Mouse (Mus musculus): ENCODE measurements around the gene Hexb. TPM values are rescaled to one million over a fixed set of nuclear protein-coding genes. Genes with fewer than 3 reads are reported as not detected.
A peak's percentile ranks its signal among the peaks of the same experiment; 100 is the strongest.

Hexb gene
- total and polyA plus RNA-seq, 3 experiments: 7.6 to 141 (median 33.0) TPM

DNA sequence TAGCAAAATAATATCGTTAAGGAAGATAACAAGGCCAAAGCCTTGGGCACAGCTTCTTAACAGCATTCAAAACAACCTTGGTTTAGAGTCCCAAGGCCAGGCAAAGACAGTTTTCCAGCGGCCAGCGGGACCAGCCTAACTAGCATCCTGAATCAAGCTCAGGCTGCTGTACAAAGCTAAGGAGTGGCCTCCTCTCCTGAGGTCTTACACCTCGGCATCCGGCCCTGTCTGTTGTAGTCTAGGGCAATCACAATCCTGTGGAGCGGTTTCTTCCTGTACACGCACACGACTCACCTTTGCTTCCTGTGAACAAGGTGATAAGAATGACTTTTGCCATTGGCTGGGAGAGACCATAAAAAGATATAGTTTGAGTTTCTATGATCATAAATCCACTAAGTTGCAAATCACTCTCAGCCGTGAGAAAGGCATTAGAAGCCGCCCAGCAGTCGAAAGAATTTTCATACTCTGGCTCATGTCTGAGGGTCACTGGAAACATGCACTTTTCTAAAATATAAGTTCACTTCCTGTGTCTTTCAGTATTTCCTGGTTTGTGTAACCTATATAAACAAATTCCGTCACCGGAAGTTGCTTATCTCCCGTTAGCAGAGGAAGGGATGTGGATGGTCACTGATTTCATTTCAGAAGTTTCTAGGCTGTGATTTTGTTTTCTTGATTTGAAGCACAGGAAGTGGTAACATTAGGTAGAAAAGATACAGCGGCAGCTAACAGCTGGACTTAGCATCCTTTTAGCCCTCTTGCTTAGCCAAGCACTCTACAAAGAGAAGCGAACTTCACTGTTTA lies 40.2 kb upstream of the Hexb start:
- no peaks in the 10 kb centered on the region for H3K4me1 ChIP-seq (ENCODE audit: insufficient read depth, low read depth, low read length)
- no peaks in the 10 kb centered on the region for H3K36me3 ChIP-seq (replicated peaks)
- ATAC-seq (ENCODE audit: extremely low read depth, insufficient number of reproducible peaks, low FRiP score, poor library complexity, severe bottlenecking) (no peak), DNase-seq (ENCODE audit: low spot score) (no peak)
- H3K27me3 ChIP-seq (ENCODE audit: insufficient read depth, low read length): peaks cover 36% of the 10 kb centered on the region
- H3K4me3 ChIP-seq (ENCODE audit: low read depth, low read length): no peak overlapping the region
- H3K9me3 ChIP-seq (replicated peaks): peaks cover 8% of the 10 kb centered on the region; the same call in 1 of the 2 replicates
- TF ChIP-seq POLR2AphosphoS5 (IDR thresholded peaks at IDR 0.05; ENCODE audit: insufficient replicate concordance, low read depth, low read length) (no peak), CTCF (IDR thresholded peaks at IDR 0.05; ENCODE audit: low read depth, low read length) (no peak)

DNA sequence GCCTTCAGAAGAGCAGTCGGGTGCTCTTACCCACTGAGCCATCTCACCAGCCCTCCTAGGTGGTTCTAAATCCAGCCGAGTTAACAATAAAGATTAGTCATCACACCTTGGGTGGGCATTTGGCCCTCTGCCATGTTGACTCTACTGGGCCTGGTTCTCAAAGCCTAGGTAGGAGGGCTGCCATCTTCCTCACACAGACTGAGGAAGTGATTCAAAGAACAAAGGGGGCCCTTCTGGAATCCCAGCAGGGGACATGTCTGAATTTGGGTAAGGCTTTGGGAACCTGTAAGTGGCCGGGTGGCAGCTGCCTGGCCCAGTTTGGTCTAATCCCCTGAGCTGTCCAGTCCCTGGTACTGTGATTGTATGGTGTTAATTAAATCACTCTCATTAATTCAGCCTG lies 39.5 kb upstream of the Hexb start:
- no peak for DNase-seq (ENCODE audit: low spot score)
- peaks cover 8% of the 10 kb centered on the region; the same call in 1 of the 2 replicates for H3K9me3 ChIP-seq (replicated peaks)
- H3K4me3 ChIP-seq (ENCODE audit: low read depth, low read length): no peak overlapping the region
- H3K27me3 ChIP-seq (ENCODE audit: insufficient read depth, low read length): peaks cover 32% of the 10 kb centered on the region
- TF ChIP-seq GATA1 (IDR thresholded peaks at IDR 0.05; ENCODE audit: borderline replicate concordance, low read length) (no peak), GATA2 (IDR thresholded peaks at IDR 0.05; ENCODE audit: borderline replicate concordance, low read depth, low read length) (no peak), TAL1 (conservative IDR thresholded peaks at IDR 0.05; ENCODE audit: low read depth, low read length) (no peak), CTCF (IDR thresholded peaks at IDR 0.05; ENCODE audit: low read depth, low read length) (no peak), POLR2AphosphoS5 (IDR thresholded peaks at IDR 0.05; ENCODE audit: insufficient replicate concordance, low read depth, low read length) (no peak)
- no peaks in the 10 kb centered on the region for H3K36me3 ChIP-seq (replicated peaks)
- ATAC-seq (ENCODE audit: extremely low read depth, insufficient number of reproducible peaks, low FRiP score, poor library complexity, severe bottlenecking): no peak
- H3K4me1 ChIP-seq (ENCODE audit: insufficient read depth, low read depth, low read length): no peaks in the 10 kb centered on the region

DNA sequence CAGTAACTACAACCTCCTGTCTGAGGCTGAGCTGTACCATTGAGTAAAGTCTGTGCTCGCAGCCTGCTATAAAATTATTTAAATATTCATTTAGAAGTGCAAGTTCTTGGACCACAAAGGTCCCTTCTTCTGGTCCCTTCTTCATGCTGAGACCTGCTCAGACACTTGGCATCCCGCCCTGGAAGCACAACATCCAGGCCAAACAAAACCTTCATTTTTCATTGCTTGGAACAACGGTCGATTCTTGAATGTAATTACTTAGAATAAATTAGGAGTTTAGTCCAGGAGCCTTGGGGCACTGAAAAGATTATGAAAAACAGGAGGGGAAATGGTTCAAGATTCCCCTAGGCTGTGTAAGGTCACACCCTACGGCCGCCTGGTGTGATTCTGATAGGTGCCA lies 37.8 kb upstream of the Hexb start:
- Histone ChIP-seq H3K4me3 (ENCODE audit: low read depth, low read length) (no peak overlapping the region), H3K9me3 (replicated peaks) (peaks cover under 1% of the 10 kb centered on the region; the same call in 1 of the 2 replicates), H3K4me1 (ENCODE audit: insufficient read depth, low read depth, low read length) (no peaks in the 10 kb centered on the region), H3K36me3 (replicated peaks) (no peaks in the 10 kb centered on the region), H3K27me3 (ENCODE audit: insufficient read depth, low read length) (peaks cover 19% of the 10 kb centered on the region)
- no peak for TF ChIP-seq GATA2 (IDR thresholded peaks at IDR 0.05; ENCODE audit: borderline replicate concordance, low read depth, low read length)
- no peak for TF ChIP-seq TAL1 (conservative IDR thresholded peaks at IDR 0.05; ENCODE audit: low read depth, low read length)
- ATAC-seq (ENCODE audit: extremely low read depth, insufficient number of reproducible peaks, low FRiP score, poor library complexity, severe bottlenecking) (no peak), DNase-seq (ENCODE audit: low spot score) (no peak)

DNA sequence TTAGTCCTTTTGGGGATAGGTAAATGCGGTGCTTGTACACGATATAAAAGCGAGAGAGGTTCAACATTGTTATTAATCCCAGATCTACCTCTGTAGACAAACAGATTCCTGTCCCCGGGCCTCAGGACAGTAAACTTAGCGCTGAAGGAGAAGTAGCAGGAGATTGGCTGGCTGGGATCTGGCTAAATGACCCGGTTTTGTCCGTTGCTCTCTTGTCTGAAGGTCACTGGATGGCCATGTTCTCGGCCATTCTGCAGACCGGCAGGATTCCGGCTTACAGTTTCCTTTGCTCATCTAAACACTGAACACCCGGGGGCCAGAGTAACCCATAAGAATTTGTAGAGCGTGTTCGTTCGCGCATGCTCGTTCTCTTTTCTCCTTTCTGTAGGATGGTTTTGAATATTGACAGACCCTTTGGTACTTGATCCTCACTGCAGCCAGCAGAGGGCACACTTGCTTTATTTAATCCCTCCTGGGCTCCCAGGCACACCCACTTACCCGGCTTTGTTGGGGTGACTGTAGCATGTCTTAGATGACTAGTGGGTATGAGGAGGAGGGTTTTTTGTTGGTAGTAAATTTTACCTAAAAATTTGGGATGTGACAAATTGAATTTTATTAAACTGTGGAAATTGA lies 36.7 kb upstream of the Hexb start:
- no peak for TF ChIP-seq TAL1 (conservative IDR thresholded peaks at IDR 0.05; ENCODE audit: low read depth, low read length)
- no peak for TF ChIP-seq POLR2AphosphoS5 (IDR thresholded peaks at IDR 0.05; ENCODE audit: insufficient replicate concordance, low read depth, low read length)
- no peak for TF ChIP-seq GATA2 (IDR thresholded peaks at IDR 0.05; ENCODE audit: borderline replicate concordance, low read depth, low read length)
- TF ChIP-seq CTCF (IDR thresholded peaks at IDR 0.05; ENCODE audit: low read depth, low read length): no peak
- TF ChIP-seq GATA1 (IDR thresholded peaks at IDR 0.05; ENCODE audit: borderline replicate concordance, low read length): no peak
- Histone ChIP-seq H3K4me3 (ENCODE audit: low read depth, low read length) (no peak overlapping the region), H3K9me3 (replicated peaks) (no peaks in the 10 kb centered on the region), H3K27me3 (ENCODE audit: insufficient read depth, low read length) (peaks cover 11% of the 10 kb centered on the region), H3K36me3 (replicated peaks) (no peaks in the 10 kb centered on the region), H3K4me1 (ENCODE audit: insufficient read depth, low read depth, low read length) (no peaks in the 10 kb centered on the region)
- ATAC-seq (ENCODE audit: extremely low read depth, insufficient number of reproducible peaks, low FRiP score, poor library complexity, severe bottlenecking) (no peak), DNase-seq (ENCODE audit: low spot score) (peak; percentile 40)

DNA sequence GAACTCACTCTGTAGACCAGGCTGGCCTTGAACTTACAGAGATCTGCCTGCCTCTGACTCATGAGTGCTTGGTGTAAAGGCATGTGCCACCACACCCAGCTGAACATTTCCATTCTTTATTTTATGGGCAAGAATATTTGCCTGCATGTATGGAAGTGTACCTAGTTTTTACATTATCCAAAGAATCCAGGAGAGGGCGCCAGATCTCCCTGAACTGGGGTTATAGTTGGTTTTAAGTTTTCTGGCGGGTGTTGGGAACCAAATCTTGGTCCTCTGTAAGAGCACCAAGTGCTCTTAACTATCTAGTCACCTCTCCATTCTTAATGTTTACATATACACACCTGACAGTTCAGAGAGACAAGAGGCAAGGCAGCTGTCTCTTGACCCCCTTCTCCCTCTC lies 34.9 kb upstream of the Hexb start:
- Histone ChIP-seq H3K4me1 (ENCODE audit: insufficient read depth, low read depth, low read length) (no peaks in the 10 kb centered on the region), H3K9me3 (replicated peaks) (no peaks in the 10 kb centered on the region), H3K27me3 (ENCODE audit: insufficient read depth, low read length) (peaks cover 5% of the 10 kb centered on the region; the same call in 1 of the 2 replicates), H3K4me3 (ENCODE audit: low read depth, low read length) (no peak overlapping the region), H3K36me3 (replicated peaks) (no peaks in the 10 kb centered on the region)
- TF ChIP-seq GATA1 (IDR thresholded peaks at IDR 0.05; ENCODE audit: borderline replicate concordance, low read length): no peak
- TF ChIP-seq POLR2AphosphoS5 (IDR thresholded peaks at IDR 0.05; ENCODE audit: insufficient replicate concordance, low read depth, low read length): no peak
- TF ChIP-seq CTCF (IDR thresholded peaks at IDR 0.05; ENCODE audit: low read depth, low read length): no peak
- TF ChIP-seq TAL1 (conservative IDR thresholded peaks at IDR 0.05; ENCODE audit: low read depth, low read length): no peak
- TF ChIP-seq GATA2 (IDR thresholded peaks at IDR 0.05; ENCODE audit: borderline replicate concordance, low read depth, low read length): no peak
- DNase-seq (ENCODE audit: low spot score): no peak
- ATAC-seq (ENCODE audit: extremely low read depth, insufficient number of reproducible peaks, low FRiP score, poor library complexity, severe bottlenecking): no peak

DNA sequence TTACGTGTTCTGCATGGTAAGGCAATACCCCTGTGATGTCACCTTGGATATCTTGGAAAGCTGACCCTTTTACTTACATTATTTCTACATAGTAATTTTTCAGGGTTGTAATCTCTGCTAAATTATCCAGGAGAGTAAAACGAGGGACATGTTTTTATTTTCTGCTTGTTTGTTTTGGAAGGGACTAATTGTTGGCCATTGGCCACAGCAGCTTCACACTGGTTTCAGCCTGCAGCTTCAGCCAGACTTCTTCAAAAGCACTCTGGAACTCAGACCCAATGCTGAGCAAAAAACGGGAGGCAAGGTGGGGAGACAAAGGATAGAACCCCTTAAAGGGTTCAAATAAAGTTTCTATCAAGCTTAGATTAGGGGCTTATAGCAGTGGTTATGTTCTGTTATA lies 31.9 kb upstream of the Hexb start:
- Histone ChIP-seq H3K4me3 (ENCODE audit: low read depth, low read length) (no peak overlapping the region), H3K27me3 (ENCODE audit: insufficient read depth, low read length) (peaks cover 18% of the 10 kb centered on the region), H3K4me1 (ENCODE audit: insufficient read depth, low read depth, low read length) (no peaks in the 10 kb centered on the region), H3K36me3 (replicated peaks) (no peaks in the 10 kb centered on the region), H3K9me3 (replicated peaks) (no peaks in the 10 kb centered on the region)
- no peak for TF ChIP-seq GATA1 (IDR thresholded peaks at IDR 0.05; ENCODE audit: borderline replicate concordance, low read length)
- no peak for TF ChIP-seq TAL1 (conservative IDR thresholded peaks at IDR 0.05; ENCODE audit: low read depth, low read length)
- TF ChIP-seq GATA2 (IDR thresholded peaks at IDR 0.05; ENCODE audit: borderline replicate concordance, low read depth, low read length): no peak
- TF ChIP-seq CTCF (IDR thresholded peaks at IDR 0.05; ENCODE audit: low read depth, low read length): no peak
- no peak for TF ChIP-seq POLR2AphosphoS5 (IDR thresholded peaks at IDR 0.05; ENCODE audit: insufficient replicate concordance, low read depth, low read length)
- DNase-seq (ENCODE audit: low spot score): no peak
- no peak for ATAC-seq (ENCODE audit: extremely low read depth, insufficient number of reproducible peaks, low FRiP score, poor library complexity, severe bottlenecking)

All from G1E (cell line).